Mouse (Mus musculus) kidney, adult 9 months (tissue): Measurements from ENCODE around the gene Ryr1.
"Not testable (repeated sequence)": the region's sequence is repeated elsewhere in the genome, so short reads cannot be mapped to it uniquely, and the experiment has no call there.

Experiments
- DNase-seq: peaks from one replicate; pipeline ENCODE4 v3.0.0; 2022

Ryr1 gene

DNA sequence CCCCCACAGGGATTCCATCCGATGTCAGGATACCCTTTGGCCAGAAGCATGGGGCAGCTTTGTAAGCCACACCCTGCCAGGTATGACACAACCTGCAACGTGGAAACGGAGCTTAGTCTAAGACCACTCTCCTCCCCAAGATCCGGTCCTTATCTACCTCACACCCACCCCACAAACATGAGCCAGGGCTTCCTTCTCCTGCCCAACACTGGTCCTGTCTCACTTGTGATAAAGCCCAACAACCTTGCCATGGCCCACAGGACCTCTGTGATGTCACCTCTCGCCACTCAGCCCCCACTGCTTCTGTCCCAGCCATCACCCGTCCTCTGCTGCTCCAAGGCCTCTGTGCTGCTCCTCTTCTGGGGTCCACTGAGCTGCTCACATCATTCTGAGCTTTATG is 49.8 kb downstream of the Ryr1 start:
- DNase-seq = no peak

DNA sequence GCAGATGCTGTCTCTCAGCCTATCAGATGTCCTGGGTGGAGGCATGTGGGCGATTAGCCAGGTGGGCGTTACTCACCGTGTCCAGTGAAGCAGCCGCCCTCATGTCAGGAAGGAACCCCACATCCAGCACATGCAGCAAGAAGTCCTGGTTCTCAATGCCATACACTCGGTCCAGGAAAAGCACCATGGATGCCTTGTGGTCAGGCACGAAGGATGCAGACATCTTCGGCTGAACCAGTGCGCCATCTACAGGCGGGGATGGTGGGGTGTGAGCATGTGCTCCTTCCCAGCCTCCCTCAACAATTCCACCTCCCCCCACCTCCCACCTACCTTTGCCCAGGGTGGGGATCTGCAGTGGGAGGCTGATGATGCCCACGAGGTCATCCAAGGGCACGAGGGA is 52.3 kb downstream of the Ryr1 start:
- peak; percentile 16 for DNase-seq

DNA sequence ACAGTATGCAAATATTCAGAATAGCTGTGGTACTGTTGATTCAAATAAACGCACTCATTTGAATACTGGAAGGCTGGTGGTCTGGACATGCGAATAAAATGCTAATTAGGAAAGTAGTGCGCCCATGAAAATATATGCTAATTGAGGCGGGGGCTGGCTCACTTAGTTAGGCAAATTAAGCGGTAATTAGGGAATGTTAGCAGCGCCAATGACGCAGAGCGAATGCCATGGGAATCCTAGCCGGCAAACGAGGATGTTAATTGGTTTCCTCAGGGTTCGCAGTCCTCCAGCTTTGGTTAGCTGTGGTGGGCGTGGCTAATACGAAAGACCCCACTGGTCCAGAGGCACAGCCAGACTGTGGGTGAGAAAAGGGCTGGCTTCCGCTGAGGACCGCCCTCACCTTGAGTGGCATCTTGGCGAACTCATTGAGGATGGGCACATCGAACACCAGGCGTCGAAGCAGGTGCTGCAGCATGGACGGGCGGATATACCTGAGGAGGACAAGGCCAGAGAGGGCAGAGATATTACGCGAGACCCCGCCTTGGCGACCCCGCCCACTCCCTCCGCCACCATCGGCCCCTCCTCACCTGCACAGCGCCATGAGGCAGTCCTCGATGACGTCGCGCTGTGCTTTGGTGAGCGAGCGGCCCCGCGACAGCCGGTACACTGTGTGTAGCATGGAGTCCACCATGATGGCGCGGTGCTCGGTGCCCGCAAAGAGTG is 53.6 kb downstream of the Ryr1 start:
- DNase-seq = no peak

DNA sequence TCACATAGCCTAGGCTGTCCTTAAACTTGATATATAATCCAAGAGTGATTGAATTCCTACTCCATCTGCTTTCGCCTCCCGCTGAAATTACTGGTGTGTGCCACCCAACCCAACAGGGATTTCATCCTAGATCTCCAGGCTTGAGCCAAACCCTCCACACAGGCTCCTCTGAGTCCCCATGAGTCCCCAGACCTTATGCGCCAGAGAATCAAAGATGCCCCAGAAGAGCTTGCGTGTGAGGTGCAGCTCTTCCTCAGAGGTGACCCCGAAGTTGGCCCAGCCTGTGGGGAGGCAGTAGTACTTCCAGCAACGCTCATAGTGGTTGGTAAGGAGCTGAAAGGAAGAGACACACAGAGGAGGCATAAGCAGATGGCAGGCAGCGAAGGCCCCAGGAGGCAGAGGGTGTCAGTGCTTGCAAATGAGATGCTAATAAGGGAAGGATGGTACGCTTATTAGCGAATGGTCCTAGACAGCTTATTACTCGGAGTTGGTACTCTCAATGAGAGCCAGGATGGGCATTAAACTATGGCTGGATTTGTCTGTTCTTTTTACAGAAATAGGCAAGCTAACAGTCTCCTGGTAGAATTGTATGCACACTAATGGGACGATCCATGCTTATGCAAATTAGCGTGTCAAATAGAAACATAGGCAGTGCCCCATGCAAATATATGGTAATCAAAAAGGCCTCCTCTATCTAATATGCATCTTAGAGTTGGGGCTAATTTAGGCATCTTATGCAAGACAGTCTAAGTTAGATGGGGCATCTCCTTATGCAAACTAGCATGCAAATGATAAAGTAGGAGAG is 54.4 kb downstream of the Ryr1 start:
- DNase-seq = no peak

DNA sequence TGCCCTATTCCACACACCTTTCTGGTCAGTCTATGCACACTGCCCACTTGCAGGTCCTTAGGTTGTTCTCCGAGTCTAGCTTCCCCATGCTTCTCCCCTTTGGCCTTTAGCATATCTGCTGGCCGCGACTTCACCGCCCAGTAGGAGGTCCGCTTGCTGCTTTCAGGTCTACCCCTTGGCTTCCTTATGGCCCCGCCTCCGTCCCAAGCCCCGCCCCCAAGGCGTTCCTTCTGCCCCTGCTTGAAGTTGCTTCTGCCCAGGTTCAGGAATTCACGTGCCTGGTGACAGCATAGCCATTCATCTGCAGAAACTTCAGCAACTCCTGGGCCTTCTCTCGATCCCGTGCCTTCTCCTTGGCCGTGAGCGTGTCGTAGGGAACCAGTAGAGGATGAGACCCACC is 57.2 kb downstream of the Ryr1 start:
- peak; percentile 50 for DNase-seq

DNA sequence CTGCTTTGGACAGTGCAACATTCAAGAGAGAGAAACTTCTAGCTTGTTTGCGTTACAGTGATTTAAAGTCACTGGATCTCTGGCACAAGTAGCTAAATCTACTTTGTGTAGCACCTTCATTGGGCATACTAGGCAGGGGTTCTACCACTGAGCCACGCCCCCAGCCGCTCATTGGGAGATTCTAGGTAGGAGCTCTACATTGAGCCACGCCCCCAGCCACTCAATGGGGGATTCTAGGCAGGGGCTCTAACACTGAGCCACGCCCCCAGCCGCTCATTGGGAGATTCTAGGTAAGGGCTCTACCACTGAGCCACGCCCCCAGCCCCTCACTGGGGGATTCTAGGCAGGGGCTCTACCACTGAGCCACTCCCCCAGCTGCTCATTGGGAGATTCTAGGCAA is 61.5 kb downstream of the Ryr1 start:
- not testable (repeated sequence) for DNase-seq

DNA sequence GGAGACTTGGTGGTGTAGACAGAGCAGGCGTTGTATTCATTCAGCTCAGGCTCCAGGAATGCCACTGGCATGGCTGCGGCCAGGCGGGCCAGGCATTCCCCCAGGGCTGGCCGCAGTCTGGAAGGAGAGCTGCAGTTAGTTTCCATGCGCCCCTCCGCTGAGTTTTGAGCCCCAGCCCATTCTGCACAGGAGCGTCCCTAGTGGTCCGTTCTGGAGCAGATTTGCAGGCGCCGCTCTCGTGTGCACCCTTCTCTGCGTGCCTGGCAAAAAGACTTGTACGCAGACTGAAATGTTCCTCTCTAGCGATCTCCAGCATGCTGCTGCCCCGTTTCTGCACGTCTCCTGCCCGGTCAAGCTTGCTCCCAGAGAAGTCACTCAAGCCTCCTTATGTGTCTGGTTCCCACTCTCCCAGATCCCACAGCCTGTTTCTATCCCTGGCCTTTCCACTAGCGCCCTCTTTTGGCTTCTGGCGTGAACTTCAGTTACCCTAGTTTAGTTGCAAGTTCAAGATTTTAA is 63.4 kb downstream of the Ryr1 start:
- DNase-seq = peak; percentile 22

DNA sequence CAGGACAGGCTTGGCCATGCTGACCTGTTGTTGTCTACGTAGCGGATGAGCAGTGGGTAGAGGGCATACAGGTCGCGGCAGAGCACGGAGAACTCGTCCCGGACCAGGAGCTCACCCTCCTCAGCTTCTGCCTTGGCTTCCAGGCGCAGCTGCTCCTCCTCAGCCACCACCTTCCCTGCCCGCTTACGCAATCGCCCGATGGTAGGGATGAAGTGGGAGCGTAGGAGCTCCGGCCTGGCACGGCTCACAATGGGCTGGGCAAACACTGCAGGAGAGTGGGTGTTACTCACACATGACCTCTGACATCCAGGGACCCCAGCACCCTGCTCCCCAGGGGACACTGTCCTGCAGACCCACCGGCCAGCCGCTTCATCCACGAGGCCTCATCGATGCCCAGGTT is 65.5 kb downstream of the Ryr1 start:
- no peak for DNase-seq

DNA sequence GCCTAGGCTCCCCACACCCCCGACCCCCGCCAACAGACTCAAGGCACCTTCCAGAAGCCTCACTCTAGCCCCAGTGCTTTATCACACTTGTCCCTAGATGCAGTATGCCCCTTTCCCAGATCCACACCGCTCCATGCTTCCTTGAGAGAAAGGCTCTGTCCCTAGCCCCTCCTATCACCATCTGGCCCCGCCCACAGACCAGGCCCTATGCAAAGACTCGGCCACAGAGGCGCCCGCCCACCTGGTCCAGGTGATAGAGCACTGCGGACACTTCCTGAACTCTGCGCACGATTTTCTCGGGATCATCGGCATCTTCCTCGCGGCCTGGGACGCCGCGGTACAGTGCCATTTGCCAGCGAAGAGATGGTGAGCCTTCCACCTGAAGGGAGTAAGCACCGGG is 72.2 kb downstream of the Ryr1 start:
- DNase-seq = no peak

DNA sequence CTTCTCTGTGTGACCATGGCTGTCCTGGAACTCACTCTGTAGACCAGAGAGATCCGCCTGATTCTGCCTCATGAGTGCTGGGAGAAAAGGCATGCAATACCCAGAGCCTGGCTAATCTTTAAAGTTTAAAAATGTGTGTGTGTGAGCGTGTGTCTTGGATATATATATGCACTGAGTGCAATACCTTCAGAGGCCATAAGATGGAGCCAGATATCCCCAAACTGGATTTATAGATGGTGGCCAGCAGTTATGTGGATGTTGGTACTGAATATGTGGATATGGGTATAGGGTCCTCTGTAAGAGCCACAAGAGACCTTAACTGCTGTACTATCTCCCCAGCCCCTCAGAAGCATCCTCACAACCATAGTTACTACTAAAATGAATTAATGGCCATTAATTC is 74.2 kb downstream of the Ryr1 start:
- peak; percentile 53 for DNase-seq

DNA sequence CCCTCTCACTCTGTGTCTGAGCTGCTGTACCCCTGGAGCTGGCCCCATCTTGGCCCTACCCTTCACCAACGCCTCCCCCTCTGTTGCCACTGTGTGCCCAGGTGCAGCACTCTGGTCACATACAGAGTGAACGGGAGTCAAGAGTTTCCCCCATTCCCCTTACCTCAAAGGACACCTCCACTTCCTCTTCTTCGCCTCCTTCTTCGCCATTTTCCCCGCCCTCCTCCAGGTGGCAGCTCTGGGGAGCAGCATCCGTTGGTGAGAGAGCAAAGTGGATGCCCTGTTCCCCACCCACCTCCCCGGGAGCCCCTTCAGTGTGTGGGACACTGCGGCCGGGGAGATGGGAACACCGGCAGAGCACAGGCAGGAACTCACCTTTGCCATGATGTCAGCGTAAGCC is 76.4 kb downstream of the Ryr1 start:
- no peak for DNase-seq

DNA sequence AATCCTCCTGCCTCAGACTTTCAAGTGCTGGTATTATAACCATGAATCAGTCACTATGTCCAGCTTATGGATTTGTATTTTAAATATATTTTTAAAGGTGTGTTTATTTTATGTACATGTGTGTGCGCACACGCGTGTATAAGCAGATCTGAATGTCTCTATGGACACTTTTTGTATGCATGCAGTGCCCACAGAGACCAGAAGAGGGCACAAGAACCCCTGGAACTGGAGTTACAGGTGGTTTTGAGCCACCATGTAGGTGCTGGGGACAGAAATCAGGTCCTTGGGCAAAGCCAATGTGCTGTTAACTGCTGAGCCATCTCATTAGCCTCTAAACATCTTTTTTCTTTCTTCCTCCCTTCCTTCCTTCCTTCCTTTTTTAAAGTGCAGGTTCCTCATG is 76.9 kb downstream of the Ryr1 start:
- DNase-seq = no peak

DNA sequence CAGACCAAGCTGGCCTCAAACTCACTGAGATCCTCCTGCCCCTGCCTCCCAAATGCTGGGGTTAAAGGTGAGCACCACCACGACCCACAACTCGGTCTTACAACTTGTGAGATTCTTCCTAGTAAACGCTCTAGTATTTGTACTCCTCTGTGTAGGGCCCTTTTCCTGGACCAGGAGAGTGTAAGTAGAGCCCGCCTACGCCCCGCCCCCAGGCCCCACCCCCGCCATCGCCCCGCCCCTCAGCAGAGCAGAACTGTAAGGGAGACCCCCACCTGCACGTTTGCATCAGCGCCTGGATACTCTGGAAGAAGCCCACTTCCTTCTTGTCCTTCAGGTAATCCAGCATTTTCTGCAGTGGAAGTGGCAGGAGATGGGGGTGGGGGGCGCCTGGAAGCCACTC is 78.4 kb downstream of the Ryr1 start:
- no peak for DNase-seq

DNA sequence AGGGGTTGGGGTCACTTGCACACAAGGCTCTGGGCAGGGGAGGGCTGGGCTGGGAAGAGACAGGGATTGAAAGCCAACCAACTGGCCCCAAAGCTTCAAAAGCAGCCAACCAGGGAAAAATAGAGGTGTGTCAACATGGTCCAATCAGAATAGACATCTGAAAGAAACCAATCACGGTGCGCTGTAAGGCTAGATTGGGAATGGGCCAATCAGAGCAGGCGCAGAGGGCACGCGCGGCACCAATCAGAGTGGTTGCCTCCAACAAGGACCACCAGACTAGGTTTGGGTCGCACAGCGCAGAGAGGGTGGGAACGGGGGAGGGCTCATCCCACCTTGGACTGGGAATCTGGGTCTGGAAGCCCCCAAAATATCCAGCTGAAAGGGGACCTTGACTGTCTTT is 80.7 kb downstream of the Ryr1 start:
- no peak for DNase-seq

DNA sequence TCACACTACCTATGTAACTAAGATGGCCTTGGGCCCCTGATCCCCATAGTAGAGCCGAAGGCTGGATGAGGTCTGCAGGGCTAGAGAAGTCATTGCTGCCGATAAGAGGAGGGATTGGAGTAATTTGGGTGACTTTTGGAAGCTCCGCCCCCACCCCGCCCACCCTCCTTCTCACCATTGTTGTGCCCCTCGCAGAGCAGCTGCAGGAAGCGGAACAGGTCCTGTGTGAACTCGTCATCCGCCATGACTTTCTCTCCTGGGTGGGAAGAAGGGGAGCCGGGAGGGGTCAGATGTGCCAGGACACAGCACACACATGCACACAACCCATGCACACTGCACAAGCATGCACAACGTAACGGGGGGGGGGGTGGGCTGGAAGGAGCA is 81.3 kb downstream of the Ryr1 start:
- no peak for DNase-seq

DNA sequence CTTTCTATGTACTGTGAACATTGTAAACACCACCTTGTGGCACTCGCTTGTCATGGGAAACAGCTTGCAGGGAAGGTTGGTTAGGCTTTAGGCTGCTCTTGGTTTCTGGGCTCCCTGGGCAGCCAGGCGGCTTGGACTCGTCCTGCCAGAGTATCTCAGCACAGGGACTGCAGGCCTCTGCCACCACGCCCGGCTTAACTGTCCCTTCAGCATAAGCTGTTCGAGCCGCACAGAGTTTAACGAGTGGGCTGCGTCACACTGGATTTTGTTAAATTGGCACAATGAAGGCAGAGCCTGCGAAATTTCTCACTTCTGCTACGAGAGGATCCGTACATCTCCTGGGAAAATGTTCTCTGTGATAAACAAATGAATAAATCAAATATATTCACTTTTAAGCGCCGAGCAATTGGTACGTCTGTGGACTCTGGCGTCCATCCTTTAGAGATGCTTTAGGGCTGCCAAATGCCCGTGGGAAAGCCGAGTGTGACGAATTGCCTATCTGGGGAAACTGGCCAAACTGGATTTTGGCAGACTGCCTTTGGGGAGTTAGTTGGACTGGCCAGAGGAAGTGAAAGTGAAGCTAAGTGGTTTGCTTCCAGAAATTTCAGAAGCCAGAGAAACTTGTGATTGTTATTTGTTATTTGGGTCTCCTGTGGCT is 81.8 kb downstream of the Ryr1 start:
- DNase-seq = peak; percentile 75

DNA sequence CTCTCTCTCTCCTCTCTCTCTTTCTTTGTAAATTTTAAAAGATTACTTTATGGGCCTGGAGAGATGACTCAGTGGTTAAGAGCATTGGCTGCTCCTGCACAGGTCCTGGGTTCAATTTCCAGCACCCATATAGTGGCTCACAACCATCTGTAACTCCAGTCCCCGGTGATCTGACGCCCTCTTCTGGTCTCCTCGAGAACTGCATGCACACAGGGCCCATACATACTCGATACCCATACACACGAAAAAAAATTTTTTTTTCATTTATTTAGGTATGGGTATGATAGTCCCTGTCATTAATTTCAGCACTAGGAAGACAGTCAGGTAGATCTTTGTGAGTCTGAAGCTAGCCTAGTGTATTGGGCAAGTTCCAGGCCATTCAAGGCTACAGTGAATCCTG is 83.8 kb downstream of the Ryr1 start:
- DNase-seq = no peak

DNA sequence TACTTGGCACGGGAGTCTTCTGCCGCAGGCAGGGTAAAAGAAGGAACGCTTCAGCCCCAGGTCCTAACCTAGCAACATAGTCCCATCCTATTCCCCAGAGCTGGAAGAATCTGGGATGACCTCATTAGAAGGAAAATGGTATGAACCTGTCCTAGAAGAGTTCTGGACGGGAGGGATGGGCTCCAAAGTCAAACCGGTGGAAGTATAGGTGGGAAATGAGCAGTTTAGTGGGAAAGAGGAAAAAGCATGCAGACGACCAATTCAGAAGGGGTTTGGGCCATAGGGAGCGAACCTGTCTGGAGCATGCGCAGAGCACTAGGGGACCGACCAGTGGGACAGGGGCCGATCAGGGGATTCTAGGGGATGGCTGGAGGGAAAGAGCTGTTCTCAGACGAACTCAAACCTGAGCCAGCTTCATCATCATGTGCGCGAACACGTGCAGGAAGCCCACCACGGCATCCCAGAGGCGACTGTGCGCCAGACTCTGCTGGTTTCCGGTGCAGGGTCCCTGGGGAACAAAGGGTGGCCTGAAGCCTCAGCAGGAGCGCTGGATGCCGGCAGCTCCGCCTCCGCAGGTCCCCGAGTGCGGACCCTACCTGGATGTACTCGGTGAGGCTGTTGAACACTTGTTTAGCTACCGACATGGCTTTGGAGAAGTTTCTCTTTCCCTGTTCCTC is 84.9 kb downstream of the Ryr1 start:
- no peak for DNase-seq

DNA sequence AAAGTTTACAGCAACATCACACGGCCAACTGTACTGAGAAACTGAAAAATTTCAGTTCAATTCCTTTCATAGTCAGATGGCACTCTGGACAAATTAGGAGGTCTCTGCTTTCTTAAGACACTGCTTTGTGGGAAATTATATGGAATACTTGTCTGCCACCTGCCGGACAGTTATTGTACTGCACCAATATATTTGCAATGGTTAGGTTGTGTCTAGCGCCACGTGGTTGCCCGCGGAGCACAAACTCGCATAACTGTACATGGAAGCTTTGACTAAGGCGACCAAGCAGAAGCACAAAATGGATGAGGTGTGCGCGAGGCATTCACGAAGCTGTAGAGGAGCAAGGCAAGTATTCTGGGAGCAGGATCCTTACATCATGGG is 85.4 kb downstream of the Ryr1 start:
- DNase-seq = peak; percentile 92

DNA sequence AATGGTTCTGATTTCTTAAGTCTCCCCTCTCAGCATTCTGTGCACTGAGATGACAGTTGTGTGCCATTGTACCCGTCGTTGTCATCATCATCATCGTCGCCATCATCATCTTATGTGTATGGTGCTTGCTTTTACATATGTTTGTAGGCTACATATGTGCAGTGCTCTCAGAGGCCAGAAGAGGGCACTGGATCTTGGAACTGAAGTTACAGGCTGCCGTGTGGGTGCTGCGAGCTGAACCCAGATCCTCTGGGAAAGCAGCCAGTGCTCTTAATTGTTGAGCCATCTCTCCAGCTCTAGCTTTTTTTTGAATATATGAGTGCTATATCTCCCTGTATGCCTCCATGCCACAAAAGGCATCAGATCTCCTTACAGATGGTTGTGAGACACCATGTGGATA is 87.7 kb downstream of the Ryr1 start:
- DNase-seq = no peak

DNA sequence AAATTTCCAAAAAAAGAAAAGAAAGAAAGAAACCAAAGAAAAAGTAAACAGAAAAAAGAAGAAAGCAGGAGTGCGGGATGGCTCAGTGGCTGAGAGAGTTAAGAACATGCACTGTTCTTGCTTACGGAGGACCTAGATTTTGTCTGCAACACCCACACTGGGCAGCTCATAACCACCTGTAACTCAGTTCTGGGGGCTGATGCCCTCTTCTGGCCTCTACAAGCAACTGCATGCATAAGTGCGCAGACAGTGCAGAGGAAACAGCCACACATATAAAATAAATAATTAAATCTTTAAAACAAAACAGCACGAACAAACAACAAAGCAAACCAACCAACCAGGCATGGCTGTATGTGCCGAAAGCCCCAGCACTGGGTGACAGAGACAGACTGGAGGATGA is 92.3 kb downstream of the Ryr1 start:
- no peak for DNase-seq

DNA sequence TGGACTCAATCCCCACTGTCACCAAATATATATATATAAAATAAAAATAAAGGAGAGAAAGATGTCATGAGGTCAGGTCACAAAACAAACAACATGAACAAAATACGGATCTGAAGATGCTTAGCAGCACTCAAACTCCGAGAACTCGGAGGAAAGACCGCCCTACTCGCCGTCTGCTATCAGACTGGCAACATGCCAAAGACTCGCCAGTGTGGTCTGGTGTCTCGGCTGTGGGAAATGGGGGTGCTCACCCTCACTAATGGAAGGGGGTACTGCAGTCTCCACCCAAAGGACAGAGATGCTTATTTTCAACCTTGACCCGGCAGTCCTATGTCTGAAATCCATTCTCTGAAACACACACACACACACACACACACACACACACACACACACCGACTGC is 93.3 kb downstream of the Ryr1 start:
- DNase-seq = no peak
